Mouse (Mus musculus) heart, adult 2 months (tissue): ENCODE data around the gene Ccl28.
"Not testable (repeated sequence)": the region's sequence is repeated elsewhere in the genome, so short reads cannot be mapped to it uniquely, and the experiment has no call there.

Experiments used
- EP300 ChIP-seq: fragments of 200-500 bp; IDR thresholded peaks from 2 replicates; pipeline ENCODE4 v1.6.1; 2011; ENCODE audit warnings: low read depth, low read length, control low read depth; ENCODE audit not compliant: insufficient read depth
- POLR2A ChIP-seq: fragments of 200-500 bp; IDR thresholded peaks from 2 replicates; pipeline ENCODE4 v1.6.1; 2011; ENCODE audit warnings: mild to moderate bottlenecking, low read depth, low read length, control low read depth; ENCODE audit not compliant: insufficient read depth

- not testable (repeated sequence) for TF ChIP-seq EP300, POLR2A
Observed at GRCm38 (mm10) chr13:119599066-119599465, 24.6 kb upstream of the Ccl28 start.
